Mouse (Mus musculus): ENCODE measurements at regions not wholly inside any gene's neighbourhood (a gene's known extent, or its start where the extent isn't known, plus 50 kb on each side); places are given as distances from the start of the nearest gene placed in this dataset.

DNA sequence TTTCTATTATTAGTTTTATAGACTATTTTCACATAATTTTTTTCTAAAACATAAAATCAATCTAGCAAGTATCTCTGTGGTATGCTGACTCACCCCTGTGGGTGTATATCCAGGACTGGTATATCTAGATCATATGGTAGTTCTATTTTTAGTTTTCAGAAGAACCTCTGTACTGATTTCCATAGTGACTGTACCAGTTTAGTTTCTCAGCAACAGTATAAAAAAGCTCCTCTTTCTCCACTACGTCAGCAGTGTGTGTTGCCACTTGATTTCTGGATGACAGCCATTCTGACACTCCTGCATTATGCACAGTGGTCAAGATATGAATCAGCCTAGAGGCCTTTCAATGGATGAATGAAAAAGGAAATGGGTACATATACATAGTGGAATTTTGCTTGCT lies 2338.6 kb downstream of the A830018L16Rik start:
- TF ChIP-seq POLR2A (IDR thresholded peaks at IDR 0.05; ENCODE audit: low read depth, low read length), result no peak
- TF ChIP-seq CTCF (IDR thresholded peaks at IDR 0.05; ENCODE audit: borderline replicate concordance, insufficient read depth, low read length), result no peak

All from embryonic fibroblast, embryonic 13.5 days (primary cell).